Mouse (Mus musculus): ENCODE measurements around the gene Mrps36. TPM values are rescaled to one million over a fixed set of nuclear protein-coding genes. Genes with fewer than 3 reads are reported as not detected.
"Not testable (repeated sequence)": the region's sequence is repeated elsewhere in the genome, so short reads cannot be mapped to it uniquely, and the experiment has no call there.

Gene Mrps36
- total and polyA plus RNA-seq, 3 experiments: 95.1 to 317 (median 210) TPM

DNA sequence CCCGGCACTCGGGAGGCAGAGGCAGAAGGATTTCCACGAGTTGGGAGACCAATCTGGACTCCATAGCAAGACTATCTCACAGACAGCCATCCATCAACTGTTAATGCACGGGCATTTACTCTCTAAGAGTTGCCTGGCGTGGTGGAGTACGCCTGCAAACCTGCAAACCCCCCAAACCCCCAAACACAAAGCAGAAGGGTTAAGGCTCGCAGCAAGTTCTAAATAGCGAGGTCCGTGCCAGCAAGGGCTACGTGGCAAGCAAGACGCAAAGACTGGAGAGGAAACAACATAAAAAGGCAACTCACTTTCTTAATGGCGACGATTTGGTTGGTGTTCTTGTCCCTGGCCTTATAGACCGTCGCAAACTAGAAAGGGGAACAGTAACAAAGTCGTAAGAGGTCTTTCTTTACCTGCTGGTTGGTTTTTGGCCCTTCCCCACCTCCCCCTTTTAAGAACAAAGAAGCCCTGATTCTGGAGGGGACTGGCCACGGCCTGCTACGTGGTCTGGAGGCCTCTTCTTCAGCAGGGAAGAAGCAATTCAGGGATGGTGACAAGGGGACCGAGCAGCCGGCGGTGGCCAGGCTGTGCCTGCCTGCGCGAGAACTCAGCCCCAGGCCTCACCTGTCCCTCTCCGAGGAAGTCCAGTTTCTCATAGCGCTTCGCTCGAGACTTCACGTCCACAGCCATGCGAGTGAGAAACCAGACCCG is 14.2 kb downstream of the Mrps36 start:
- Histone ChIP-seq H3K4me1 (ENCODE audit: insufficient read depth, low read depth, low read length) (peaks cover 32% of the 10 kb centered on the region), H3K27me3 (ENCODE audit: insufficient read depth, low read length) (no peaks in the 10 kb centered on the region), H3K4me3 (ENCODE audit: low read depth, low read length) (peak overlapping the region; percentile 95), H3K36me3 (replicated peaks) (peaks cover 46% of the 10 kb centered on the region), H3K9me3 (replicated peaks) (no peaks in the 10 kb centered on the region)
- 0 out of 2 replicates have a peak, but pooled peaks have one; percentile 22 for ATAC-seq (ENCODE audit: extremely low read depth, insufficient number of reproducible peaks, low FRiP score, poor library complexity, severe bottlenecking)
- no peak for DNase-seq (ENCODE audit: low spot score)
- TF ChIP-seq CTCF (IDR thresholded peaks at IDR 0.05; ENCODE audit: low read depth, low read length) (no peak), POLR2AphosphoS5 (IDR thresholded peaks at IDR 0.05; ENCODE audit: insufficient replicate concordance, low read depth, low read length) (no peak), GATA1 (IDR thresholded peaks at IDR 0.05; ENCODE audit: borderline replicate concordance, low read length) (no peak), GATA2 (IDR thresholded peaks at IDR 0.05; ENCODE audit: borderline replicate concordance, low read depth, low read length) (no peak), TAL1 (conservative IDR thresholded peaks at IDR 0.05; ENCODE audit: low read depth, low read length) (no peak)

DNA sequence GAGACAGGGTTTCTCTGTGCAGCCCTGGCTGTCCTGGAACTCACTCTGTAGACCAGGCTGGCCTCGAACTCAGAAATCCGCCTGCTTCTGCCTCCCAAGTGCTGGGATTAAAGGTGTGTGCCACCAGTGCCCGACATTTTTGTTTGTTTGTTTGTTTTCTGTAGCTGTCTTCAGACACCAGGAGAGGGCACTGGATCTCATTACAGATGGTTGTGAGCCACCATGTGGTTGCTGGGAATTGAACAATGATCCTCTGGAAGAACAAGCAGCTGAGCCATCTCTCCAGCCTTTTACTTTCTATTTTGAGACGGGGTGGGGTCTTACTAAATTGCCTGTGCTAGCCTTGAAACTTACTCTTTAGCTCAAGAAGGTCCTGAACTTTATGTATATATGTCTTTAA is 15.9 kb downstream of the Mrps36 start:
- Histone ChIP-seq H3K36me3 (replicated peaks) (peaks cover 50% of the 10 kb centered on the region), H3K4me1 (ENCODE audit: insufficient read depth, low read depth, low read length) (peaks cover 47% of the 10 kb centered on the region), H3K4me3 (ENCODE audit: low read depth, low read length) (peak overlapping the region; percentile 40; the same call in 1 of the 2 replicates)
- not testable (repeated sequence) for ATAC-seq (ENCODE audit: extremely low read depth, insufficient number of reproducible peaks, low FRiP score, poor library complexity, severe bottlenecking); H3K27me3 ChIP-seq (ENCODE audit: insufficient read depth, low read length); DNase-seq (ENCODE audit: low spot score); H3K9me3 ChIP-seq (replicated peaks)

DNA sequence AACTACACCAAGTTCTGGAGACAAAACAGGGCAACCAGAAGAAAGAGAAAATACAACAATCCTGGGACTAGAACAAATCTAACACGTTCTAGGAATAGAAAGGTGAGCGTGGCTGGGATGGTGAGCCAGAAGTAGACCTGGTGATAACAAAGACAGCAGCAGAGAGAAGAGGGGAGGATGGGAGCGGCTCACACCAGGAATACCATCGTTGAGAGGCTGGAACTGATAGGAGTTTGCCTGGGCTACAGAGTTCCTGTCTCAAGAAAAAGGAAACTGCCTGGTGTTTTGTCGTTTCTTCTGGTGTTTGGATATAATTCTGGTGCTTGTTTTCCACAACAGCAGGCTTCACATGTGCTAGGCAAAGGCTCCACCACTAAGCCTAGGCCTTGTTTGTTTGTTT is 16.4 kb downstream of the Mrps36 start:
- peaks cover 47% of the 10 kb centered on the region for H3K4me1 ChIP-seq (ENCODE audit: insufficient read depth, low read depth, low read length)
- peaks cover 54% of the 10 kb centered on the region for H3K36me3 ChIP-seq (replicated peaks)
- ATAC-seq (ENCODE audit: extremely low read depth, insufficient number of reproducible peaks, low FRiP score, poor library complexity, severe bottlenecking) (no peak), DNase-seq (ENCODE audit: low spot score) (no peak)
- no peaks in the 10 kb centered on the region for H3K9me3 ChIP-seq (replicated peaks)
- H3K4me3 ChIP-seq (ENCODE audit: low read depth, low read length): no peak overlapping the region; the same call in 1 of the 2 replicates
- no peaks in the 10 kb centered on the region for H3K27me3 ChIP-seq (ENCODE audit: insufficient read depth, low read length)
- TF ChIP-seq TAL1 (conservative IDR thresholded peaks at IDR 0.05; ENCODE audit: low read depth, low read length) (no peak), POLR2AphosphoS5 (IDR thresholded peaks at IDR 0.05; ENCODE audit: insufficient replicate concordance, low read depth, low read length) (no peak), GATA2 (IDR thresholded peaks at IDR 0.05; ENCODE audit: borderline replicate concordance, low read depth, low read length) (no peak)

DNA sequence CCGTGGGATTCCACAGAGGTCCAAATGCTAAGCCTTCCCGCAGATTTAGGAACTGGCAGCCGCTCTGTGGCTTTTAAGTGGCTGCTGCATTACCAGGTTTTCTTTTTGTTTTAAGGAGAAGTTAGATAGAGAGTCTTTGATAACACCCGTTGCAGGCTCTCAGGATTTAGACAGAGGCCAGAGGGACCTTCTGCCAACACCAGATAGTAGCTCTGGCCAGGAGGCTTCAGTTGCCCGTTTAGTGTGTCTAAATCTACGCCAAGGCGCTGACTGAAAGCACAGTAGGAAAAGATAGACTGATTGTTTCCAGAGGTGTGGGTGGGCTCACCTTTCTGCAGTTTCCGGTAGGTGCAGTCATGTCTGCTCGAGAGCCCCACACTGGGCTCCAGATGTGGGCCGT is 19.3 kb downstream of the Mrps36 start:
- 0 out of 2 replicates have a peak, but pooled peaks have one; percentile 17 for ATAC-seq (ENCODE audit: extremely low read depth, insufficient number of reproducible peaks, low FRiP score, poor library complexity, severe bottlenecking)
- TF ChIP-seq TAL1 (conservative IDR thresholded peaks at IDR 0.05; ENCODE audit: low read depth, low read length): peak; percentile 35; the same call in 1 of the 2 replicates
- TF ChIP-seq CTCF (IDR thresholded peaks at IDR 0.05; ENCODE audit: low read depth, low read length): no peak
- no peak for DNase-seq (ENCODE audit: low spot score)
- peaks cover 55% of the 10 kb centered on the region for H3K4me1 ChIP-seq (ENCODE audit: insufficient read depth, low read depth, low read length)
- no peaks in the 10 kb centered on the region for H3K27me3 ChIP-seq (ENCODE audit: insufficient read depth, low read length)
- peak overlapping the region; percentile 56; the same call in 1 of the 2 replicates for H3K4me3 ChIP-seq (ENCODE audit: low read depth, low read length)
- no peaks in the 10 kb centered on the region for H3K9me3 ChIP-seq (replicated peaks)
- peaks cover 79% of the 10 kb centered on the region for H3K36me3 ChIP-seq (replicated peaks)

DNA sequence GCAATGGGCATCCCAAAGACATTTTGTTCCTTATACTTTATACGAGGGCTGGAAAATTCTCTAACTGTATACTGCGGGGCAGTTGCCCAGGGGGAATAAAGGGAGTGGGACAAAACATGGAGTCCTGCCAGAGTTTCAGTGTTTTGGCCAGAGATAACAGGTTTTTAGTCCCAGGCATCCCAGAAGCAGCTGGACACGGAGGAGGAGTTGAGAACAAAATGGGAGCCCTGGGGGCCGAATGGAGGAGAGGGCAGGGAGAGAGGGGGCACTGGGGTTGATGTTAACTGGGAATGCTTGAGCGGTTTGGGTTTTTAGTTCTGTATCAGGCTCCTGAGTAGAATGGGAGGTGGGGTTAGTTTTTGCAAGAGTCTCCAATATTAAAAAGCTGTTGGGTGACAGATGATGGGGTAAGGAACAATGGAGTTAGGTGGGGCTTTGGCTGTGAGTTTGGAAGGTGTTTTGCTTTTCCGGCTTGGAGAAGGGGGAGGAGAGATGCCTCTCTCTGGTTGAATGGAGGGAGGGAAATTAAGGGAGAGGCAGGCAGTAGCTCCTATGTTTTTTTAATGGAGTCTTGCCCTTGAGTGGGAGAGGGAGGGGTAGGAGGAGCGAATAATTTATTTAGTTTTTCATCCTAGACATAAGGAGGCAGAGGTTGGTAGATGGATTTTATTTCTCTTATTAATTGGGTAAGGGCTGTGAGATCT is 20.3 kb downstream of the Mrps36 start:
- TF ChIP-seq TAL1 (conservative IDR thresholded peaks at IDR 0.05; ENCODE audit: low read depth, low read length): no peak
- no peak for TF ChIP-seq GATA2 (IDR thresholded peaks at IDR 0.05; ENCODE audit: borderline replicate concordance, low read depth, low read length)
- TF ChIP-seq CTCF (IDR thresholded peaks at IDR 0.05; ENCODE audit: low read depth, low read length): no peak
- no peak for TF ChIP-seq GATA1 (IDR thresholded peaks at IDR 0.05; ENCODE audit: borderline replicate concordance, low read length)
- no peak for TF ChIP-seq POLR2AphosphoS5 (IDR thresholded peaks at IDR 0.05; ENCODE audit: insufficient replicate concordance, low read depth, low read length)
- DNase-seq (ENCODE audit: low spot score): no peak
- Histone ChIP-seq H3K27me3 (ENCODE audit: insufficient read depth, low read length) (no peaks in the 10 kb centered on the region), H3K4me3 (ENCODE audit: low read depth, low read length) (no peak overlapping the region), H3K4me1 (ENCODE audit: insufficient read depth, low read depth, low read length) (peaks cover 51% of the 10 kb centered on the region), H3K9me3 (replicated peaks) (no peaks in the 10 kb centered on the region), H3K36me3 (replicated peaks) (peaks cover 84% of the 10 kb centered on the region)
- no peak for ATAC-seq (ENCODE audit: extremely low read depth, insufficient number of reproducible peaks, low FRiP score, poor library complexity, severe bottlenecking)

DNA sequence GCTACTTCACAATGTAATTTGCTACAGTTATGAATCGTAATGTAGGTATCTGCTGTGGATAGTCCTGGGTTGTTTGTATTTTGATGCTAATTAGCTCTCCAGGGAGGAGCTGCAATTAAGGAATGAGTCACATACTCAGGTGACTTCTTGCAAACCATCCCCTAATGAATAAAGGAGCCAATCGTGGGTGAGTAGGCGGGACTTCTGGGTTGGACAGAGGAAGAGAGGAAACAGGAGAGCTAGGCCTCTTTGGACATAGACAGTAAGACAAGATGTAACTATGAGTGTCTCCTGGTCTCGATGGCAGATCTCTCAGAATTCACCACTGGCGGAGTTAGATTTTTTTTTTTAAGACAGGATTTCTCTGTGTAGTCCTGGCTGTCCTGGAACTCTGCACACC is 22.8 kb downstream of the Mrps36 start:
- peaks cover 44% of the 10 kb centered on the region for H3K4me1 ChIP-seq (ENCODE audit: insufficient read depth, low read depth, low read length)
- no peaks in the 10 kb centered on the region for H3K27me3 ChIP-seq (ENCODE audit: insufficient read depth, low read length)
- no peak overlapping the region for H3K4me3 ChIP-seq (ENCODE audit: low read depth, low read length)
- no peak for ATAC-seq (ENCODE audit: extremely low read depth, insufficient number of reproducible peaks, low FRiP score, poor library complexity, severe bottlenecking)
- H3K9me3 ChIP-seq (replicated peaks): no peaks in the 10 kb centered on the region
- H3K36me3 ChIP-seq (replicated peaks): peaks cover 83% of the 10 kb centered on the region
- no peak for TF ChIP-seq GATA2 (IDR thresholded peaks at IDR 0.05; ENCODE audit: borderline replicate concordance, low read depth, low read length)
- no peak for TF ChIP-seq CTCF (IDR thresholded peaks at IDR 0.05; ENCODE audit: low read depth, low read length)
- no peak for TF ChIP-seq POLR2AphosphoS5 (IDR thresholded peaks at IDR 0.05; ENCODE audit: insufficient replicate concordance, low read depth, low read length)
- no peak for TF ChIP-seq GATA1 (IDR thresholded peaks at IDR 0.05; ENCODE audit: borderline replicate concordance, low read length)
- TF ChIP-seq TAL1 (conservative IDR thresholded peaks at IDR 0.05; ENCODE audit: low read depth, low read length): no peak
- no peak for DNase-seq (ENCODE audit: low spot score)
